Mouse (Mus musculus): ENCODE results near the gene Gm29776.

Gene Gm29776

DNA sequence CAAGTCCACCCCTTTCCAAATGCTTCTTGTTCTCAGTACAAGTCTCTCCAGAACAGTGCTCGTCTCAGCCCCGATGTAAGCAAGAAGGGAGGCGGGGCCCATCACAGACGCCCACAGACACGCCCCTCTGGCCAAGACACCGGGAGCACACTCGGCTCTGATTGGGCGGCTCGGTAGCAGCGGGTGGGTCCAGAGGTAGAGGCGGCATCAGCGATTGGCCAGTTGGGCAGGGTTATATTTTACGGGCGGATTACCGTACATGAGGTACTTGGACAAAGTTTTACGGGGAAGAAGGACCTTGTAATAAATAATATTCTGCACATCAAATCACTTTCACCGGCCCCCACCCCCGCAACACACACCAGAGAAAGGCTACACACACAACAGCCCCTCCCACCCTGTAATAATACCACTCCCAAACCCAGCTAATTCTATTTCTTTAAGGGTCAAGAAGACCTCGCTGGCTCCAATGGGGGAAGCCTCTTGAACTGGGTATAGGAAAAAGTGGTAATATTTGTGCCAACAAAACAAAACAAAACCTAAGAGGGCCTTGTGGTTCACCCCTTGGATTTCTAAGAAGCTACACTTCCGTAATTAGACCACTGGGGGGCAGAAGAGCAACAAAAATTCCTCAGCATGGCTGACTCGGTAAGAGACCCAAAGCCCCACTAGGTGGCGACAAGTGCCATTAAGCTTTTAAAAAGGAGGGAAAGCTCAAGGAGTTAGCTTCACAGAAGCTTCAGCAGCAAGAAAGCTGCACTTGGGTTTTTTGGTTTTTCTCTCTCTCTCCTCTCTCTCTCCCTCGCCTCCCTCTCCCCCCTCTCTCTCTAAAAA is 47.8 kb downstream of the Gm29776 start:
- peak in 1 of 2 experiments; percentile 73 for DNase-seq (ENCODE audit: low spot score in 2 of 2)

DNA sequence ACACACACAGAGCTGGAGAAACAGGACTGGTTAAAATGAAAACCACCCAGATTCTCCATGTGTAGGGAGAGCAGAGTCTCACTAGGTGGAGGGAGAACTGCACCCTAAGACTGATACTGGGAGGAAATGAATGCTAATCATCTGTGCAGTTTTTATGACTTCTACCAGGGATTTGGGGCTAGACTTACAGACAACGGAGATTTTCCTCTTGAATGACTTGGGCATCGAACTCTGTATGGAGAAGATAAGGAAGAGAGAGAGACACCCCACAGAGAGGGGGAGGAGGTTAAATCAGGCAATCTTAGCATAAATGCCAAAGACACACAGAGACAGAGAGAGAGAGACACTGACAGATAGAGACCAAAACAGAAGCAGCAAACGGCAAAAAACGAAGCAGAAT is 50.7 kb downstream of the Gm29776 start:
- no peak for DNase-seq (ENCODE audit: low spot score in 2 of 2)

DNA sequence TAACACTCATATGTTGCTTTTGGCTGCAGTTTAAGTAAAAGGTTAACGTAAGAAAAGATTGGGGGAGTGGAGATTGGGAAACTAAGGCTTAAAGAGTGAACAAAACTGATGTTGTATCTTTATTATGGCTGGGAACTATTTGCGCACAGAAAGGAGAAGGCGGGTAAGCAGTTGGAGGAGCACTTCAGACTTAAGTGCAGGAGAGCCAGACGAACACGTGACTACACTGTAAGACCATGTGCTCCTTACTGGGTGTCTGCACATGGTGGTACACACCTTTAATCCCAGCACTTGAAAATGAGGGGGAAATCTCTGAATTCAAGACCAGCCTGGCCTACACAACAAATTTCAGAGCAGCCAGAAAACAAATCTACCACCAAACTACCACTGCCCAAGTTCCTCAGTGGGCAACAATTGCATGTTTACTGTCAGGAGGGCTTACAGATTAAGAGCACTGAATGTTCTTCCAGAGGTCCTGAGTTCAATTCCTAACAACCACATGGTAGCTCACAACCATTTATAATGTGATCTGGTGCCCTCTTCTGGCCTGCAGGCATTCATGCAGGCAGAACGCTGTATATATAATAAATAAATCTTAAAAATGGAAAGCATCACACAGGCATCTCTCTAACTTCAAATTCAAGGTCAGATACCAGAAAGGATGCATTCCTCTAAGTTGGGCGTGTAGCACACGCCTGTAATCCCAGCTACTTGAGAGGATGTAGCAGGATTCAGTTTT is 51.6 kb downstream of the Gm29776 start:
- no peak for DNase-seq (ENCODE audit: low spot score in 2 of 2)

DNA sequence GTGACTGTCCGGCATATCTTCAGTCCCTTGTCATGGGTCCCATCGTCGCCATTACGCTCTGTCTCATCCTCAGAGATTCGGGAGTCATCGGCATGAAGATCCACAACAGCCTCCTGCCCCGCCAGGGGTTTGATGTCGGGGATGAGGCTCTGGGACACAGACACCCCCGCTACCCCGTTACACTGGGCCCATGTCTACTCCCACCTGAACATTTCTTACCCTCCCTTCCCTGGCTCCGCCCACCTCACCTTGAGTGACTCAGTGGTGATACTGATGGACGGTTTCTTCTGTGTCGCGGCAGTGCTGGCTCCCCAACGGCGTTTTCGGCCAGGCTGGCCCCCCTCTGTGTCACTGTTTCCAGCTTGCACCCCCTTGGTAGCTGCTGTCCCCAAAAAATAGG is 52.2 kb downstream of the Gm29776 start:
- DNase-seq (ENCODE audit: low spot score in 2 of 2): no peak

DNA sequence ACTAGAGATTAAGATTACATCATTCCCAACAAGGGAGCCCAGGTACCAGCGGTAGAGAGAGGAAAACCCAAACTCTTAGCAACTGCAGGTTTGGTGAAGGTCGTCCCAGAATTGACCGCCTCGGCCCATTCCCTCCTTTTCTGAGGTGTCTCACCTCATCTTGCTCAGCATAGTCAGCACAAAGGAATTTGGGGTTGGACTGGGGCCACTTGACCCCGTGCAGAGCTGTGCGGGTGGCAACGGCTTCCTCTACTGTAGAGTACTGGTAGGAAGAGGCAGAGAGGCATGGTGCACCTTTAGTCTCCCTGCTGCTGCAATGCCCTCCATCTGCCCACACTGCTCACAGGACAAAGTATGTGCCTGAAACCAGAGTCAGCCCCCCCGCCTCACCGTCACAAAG is 54.3 kb downstream of the Gm29776 start:
- no peak for DNase-seq (ENCODE audit: low spot score in 2 of 2)

DNA sequence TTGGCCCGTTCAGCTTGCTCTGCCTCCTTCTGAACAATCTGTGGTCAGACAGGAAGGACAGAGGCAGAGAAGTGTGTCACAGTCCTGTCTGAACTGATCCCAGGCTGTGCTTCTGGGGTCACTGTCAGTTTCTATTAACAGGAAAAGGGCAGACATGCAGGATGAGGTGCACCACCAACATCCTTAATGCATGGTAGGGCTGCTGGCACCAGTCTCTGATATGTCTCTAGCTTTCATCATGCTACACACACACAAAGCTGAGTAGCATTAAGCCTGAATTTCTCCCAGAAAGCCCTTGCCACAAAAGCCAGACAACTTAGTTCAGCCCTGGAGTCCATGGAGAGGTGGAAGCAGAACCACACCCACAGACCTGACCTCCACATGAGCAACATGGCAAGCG is 55.6 kb downstream of the Gm29776 start:
- DNase-seq (ENCODE audit: low spot score in 2 of 2): no peak

Measured in frontal cortex, postnatal 25 days (tissue).